Mouse (Mus musculus): Measurements from ENCODE around the gene Ccdc93. TPM values are rescaled to one million over a fixed set of nuclear protein-coding genes. Genes with fewer than 3 reads are reported as not detected.

The Ccdc93 gene
- polyA plus RNA-seq, 1 experiment: 16.0 TPM

DNA sequence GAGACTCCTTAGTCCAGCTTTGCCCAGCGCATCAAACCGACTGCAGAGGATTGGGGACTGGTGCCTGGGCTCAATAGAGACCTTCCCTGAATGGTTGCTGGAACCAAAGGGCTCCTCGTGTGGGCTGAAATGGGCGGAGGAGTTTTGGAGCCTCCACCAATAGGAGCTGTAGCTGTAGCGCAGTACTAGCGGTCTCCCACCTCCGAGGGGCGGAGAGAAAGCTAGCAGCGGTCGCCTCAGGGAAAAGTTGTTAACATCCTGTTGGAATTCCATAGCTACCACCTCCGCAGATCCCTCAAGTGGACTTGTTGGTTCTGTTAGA, 97.5 kb downstream of the Ccdc93 start, which contains the start of gene Htr5b:
TSS of gene Htr5b (minus strand) at position 67 of the 322 bp plus-strand sequence.
- TF ChIP-seq POLR2A (IDR thresholded peaks at IDR 0.05; ENCODE audit: extremely low read depth, insufficient read depth, low read length) (no peak), CTCF (IDR thresholded peaks at IDR 0.05; ENCODE audit: extremely low read depth, insufficient read depth, low read length) (no peak)
- Histone ChIP-seq H3K27ac (ENCODE audit: insufficient read depth, low read length) (no peak within 1 kb of the TSS), H3K4me3 (ENCODE audit: insufficient read depth, low read length) (peak within 1 kb of the TSS; percentile 22), H3K4me1 (ENCODE audit: control insufficient read depth, insufficient read depth, low read length) (peaks cover 1% of the 10 kb centered on the region; the same call in 1 of the 2 replicates)

- Histone ChIP-seq H3K27ac (ENCODE audit: insufficient read depth, low read length) (no peak overlapping the region), H3K4me1 (ENCODE audit: control insufficient read depth, insufficient read depth, low read length) (peaks cover 1% of the 10 kb centered on the region; the same call in 1 of the 2 replicates), H3K4me3 (ENCODE audit: insufficient read depth, low read length) (no peak overlapping the region)
- no peak for TF ChIP-seq CTCF (IDR thresholded peaks at IDR 0.05; ENCODE audit: extremely low read depth, insufficient read depth, low read length)
- TF ChIP-seq POLR2A (IDR thresholded peaks at IDR 0.05; ENCODE audit: extremely low read depth, insufficient read depth, low read length): no peak
Measured at GRCm38 (mm10) chr1:121529286-121529685, 98.4 kb downstream of the Ccdc93 start.

- TF ChIP-seq CTCF (IDR thresholded peaks at IDR 0.05; ENCODE audit: extremely low read depth, insufficient read depth, low read length): no peak
- TF ChIP-seq POLR2A (IDR thresholded peaks at IDR 0.05; ENCODE audit: extremely low read depth, insufficient read depth, low read length): no peak
- H3K4me1 ChIP-seq (ENCODE audit: control insufficient read depth, insufficient read depth, low read length): peaks cover 1% of the 10 kb centered on the region; the same call in 1 of the 2 replicates
- H3K27ac ChIP-seq (ENCODE audit: insufficient read depth, low read length): no peak overlapping the region
- no peak overlapping the region for H3K4me3 ChIP-seq (ENCODE audit: insufficient read depth, low read length)
Measured at GRCm38 (mm10) chr1:121531439-121531838, 100.6 kb downstream of the Ccdc93 start.

GRCm38 (mm10) chr1:121540361-121540760, 109.5 kb downstream of the Ccdc93 start:
- TF ChIP-seq POLR2A (IDR thresholded peaks at IDR 0.05; ENCODE audit: extremely low read depth, insufficient read depth, low read length) (no peak), CTCF (IDR thresholded peaks at IDR 0.05; ENCODE audit: extremely low read depth, insufficient read depth, low read length) (no peak)
- Histone ChIP-seq H3K4me1 (ENCODE audit: control insufficient read depth, insufficient read depth, low read length) (no peaks in the 10 kb centered on the region), H3K27ac (ENCODE audit: insufficient read depth, low read length) (no peak overlapping the region), H3K4me3 (ENCODE audit: insufficient read depth, low read length) (no peak overlapping the region)

GRCm38 (mm10) chr1:121546844-121547243, 116.0 kb downstream of the Ccdc93 start:
- TF ChIP-seq POLR2A (IDR thresholded peaks at IDR 0.05; ENCODE audit: extremely low read depth, insufficient read depth, low read length): no peak
- no peak for TF ChIP-seq CTCF (IDR thresholded peaks at IDR 0.05; ENCODE audit: extremely low read depth, insufficient read depth, low read length)
- peaks cover 3% of the 10 kb centered on the region for H3K4me1 ChIP-seq (ENCODE audit: control insufficient read depth, insufficient read depth, low read length)
- no peak overlapping the region for H3K4me3 ChIP-seq (ENCODE audit: insufficient read depth, low read length)
- no peak overlapping the region for H3K27ac ChIP-seq (ENCODE audit: insufficient read depth, low read length)

GRCm38 (mm10) chr1:121548667-121549066, 117.8 kb downstream of the Ccdc93 start:
- Histone ChIP-seq H3K4me1 (ENCODE audit: control insufficient read depth, insufficient read depth, low read length) (peaks cover 3% of the 10 kb centered on the region), H3K4me3 (ENCODE audit: insufficient read depth, low read length) (no peak overlapping the region), H3K27ac (ENCODE audit: insufficient read depth, low read length) (no peak overlapping the region)
- TF ChIP-seq CTCF (IDR thresholded peaks at IDR 0.05; ENCODE audit: extremely low read depth, insufficient read depth, low read length): no peak
- no peak for TF ChIP-seq POLR2A (IDR thresholded peaks at IDR 0.05; ENCODE audit: extremely low read depth, insufficient read depth, low read length)

DNA sequence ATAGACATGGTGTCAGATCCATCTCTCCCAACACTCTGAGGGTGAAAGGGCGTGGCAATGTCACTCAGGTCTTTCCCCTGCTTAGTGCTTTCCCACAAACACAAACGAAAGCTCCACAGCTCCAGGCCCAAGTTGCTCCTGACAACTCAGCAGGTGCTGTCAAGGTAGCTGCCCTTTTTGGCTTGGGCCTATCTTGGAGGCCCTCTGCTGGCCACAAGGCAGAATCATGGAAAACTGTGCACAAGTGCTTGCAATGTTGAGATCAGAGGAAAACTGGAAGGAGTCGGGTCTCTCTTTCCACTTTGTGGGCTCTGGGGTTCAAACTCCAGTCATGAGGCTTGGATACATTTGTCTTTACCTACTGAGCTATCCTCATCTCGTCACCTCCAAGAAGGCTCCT, 118.6 kb downstream of the Ccdc93 start:
- no peak overlapping the region for H3K4me3 ChIP-seq (ENCODE audit: insufficient read depth, low read length)
- no peak overlapping the region for H3K27ac ChIP-seq (ENCODE audit: insufficient read depth, low read length)
- TF ChIP-seq POLR2A (IDR thresholded peaks at IDR 0.05; ENCODE audit: extremely low read depth, insufficient read depth, low read length): no peak
- peak; percentile 57 for TF ChIP-seq CTCF (IDR thresholded peaks at IDR 0.05; ENCODE audit: extremely low read depth, insufficient read depth, low read length)
- H3K4me1 ChIP-seq (ENCODE audit: control insufficient read depth, insufficient read depth, low read length): peaks cover 3% of the 10 kb centered on the region

DNA sequence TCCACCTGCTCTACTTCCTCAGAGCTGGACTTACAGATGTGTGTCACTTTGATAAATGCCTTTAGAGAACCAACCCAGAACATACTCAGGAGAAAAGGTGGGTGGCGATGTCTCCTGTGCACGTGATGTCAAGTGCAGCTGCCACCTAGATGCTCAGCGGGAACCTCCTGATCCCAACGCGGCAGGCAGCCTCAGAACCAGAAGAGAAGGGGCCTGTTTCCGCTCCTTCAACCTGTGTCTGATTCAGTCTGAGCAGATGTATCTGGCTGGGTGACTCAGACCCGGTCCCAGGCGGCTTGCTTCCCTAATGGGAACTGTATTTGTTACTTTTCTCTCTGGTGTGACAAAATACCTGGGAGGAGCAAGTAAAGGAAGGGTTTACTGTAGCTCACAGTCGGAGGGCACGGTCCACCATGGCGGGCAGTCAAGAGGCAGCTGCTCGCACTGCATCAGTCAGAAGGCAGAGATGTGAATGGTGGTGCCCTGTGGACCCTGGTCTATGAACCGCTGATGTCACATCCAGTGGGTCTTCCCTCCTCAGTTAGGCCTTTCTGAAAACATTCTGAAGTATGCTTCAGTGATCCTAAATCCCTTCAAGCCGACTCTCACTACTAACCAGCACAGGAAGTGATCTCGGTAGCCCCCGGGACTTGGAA, 120.1 kb downstream of the Ccdc93 start:
- H3K4me1 ChIP-seq (ENCODE audit: control insufficient read depth, insufficient read depth, low read length): peaks cover 3% of the 10 kb centered on the region
- no peak overlapping the region for H3K27ac ChIP-seq (ENCODE audit: insufficient read depth, low read length)
- TF ChIP-seq CTCF (IDR thresholded peaks at IDR 0.05; ENCODE audit: extremely low read depth, insufficient read depth, low read length) (no peak), POLR2A (IDR thresholded peaks at IDR 0.05; ENCODE audit: extremely low read depth, insufficient read depth, low read length) (no peak)
- H3K4me3 ChIP-seq (ENCODE audit: insufficient read depth, low read length): no peak overlapping the region

DNA sequence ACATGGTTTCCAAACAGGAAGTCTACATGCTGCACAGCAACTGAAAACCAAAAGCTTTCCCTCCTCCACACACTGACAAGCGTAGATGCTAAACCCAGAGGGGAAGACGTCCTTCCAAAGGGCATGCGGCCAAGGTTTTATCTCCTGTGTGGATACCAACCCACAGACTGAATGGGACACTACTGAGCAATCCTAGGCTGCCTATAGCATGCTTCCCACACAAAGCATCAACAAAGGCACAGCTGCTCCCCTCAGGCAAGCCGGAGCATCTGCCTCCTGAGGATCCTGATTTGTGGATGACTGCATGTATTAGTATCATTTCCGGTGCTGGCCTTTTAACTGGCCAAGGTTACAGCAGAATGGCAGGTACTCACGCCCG, 120.6 kb downstream of the Ccdc93 start:
- TF ChIP-seq POLR2A (IDR thresholded peaks at IDR 0.05; ENCODE audit: extremely low read depth, insufficient read depth, low read length) (no peak), CTCF (IDR thresholded peaks at IDR 0.05; ENCODE audit: extremely low read depth, insufficient read depth, low read length) (no peak)
- Histone ChIP-seq H3K27ac (ENCODE audit: insufficient read depth, low read length) (no peak overlapping the region), H3K4me3 (ENCODE audit: insufficient read depth, low read length) (no peak overlapping the region), H3K4me1 (ENCODE audit: control insufficient read depth, insufficient read depth, low read length) (peaks cover 3% of the 10 kb centered on the region)

Other genes with a start within 250 kb of the Ccdc93 start
- gene Insig2, start 98.5 kb upstream of the Ccdc93 start, polyA plus RNA-seq (2012; rRNA removed): 44.5 and 44.7 TPM in 2 replicates
- 1.0 and 1.7 TPM in 2 replicates for gene Htr5b, start 97.4 kb downstream of the Ccdc93 start, polyA plus RNA-seq (2012; rRNA removed)
- 28.0 and 35.6 TPM in 2 replicates for gene Ddx18, start 136.9 kb downstream of the Ccdc93 start, polyA plus RNA-seq (2012; rRNA removed)

Data from cortical plate, adult 2 months (tissue).